Mouse (Mus musculus): Measurements from ENCODE around the gene Ube2h. TPM values are rescaled to one million over a fixed set of nuclear protein-coding genes. Genes with fewer than 3 reads are reported as not detected.

Gene Ube2h
- polyA plus RNA-seq (2015; fragmentation: Illumina TruSeq; extraction: RNeasy Lipid Tissue Mini Kit (QIAGEN cat#74804); ENCODE audit: insufficient read depth, low read depth, low replicate concordance) = 14.7 TPM

DNA sequence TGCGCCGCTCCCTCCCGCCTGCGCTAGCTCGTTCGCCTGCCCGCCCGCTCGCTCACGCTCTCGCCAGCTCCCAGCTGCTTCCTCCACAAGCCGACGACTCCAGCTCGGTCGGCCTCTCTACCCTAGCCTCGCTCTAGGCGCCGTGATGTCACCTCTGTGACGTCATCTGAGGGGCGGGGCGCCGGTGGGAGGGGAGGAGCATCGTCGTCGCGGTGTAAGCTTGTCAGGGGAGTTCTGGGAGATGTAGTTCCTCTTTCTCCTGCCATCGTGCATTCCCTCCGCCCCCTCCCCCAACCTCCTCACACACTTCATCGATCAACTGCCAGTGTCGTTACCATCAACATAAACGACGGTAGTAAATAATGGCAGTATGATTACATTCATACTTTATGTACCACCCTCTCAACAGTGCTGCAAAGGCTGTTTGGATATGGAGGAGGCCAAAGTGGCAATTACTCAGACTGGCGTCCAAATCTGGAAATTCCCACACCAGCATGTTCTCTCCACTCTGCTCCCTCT is at the start of gene Ube2h:
TSS of gene Ube2h (minus strand) at position 141 of the 519 bp plus-strand sequence.

Other genes with a start within 250 kb of the Ube2h start
- gene Zc3hc1, start 86.5 kb upstream of the Ube2h start, polyA plus RNA-seq (2015; fragmentation: Illumina TruSeq; extraction: RNeasy Lipid Tissue Mini Kit (QIAGEN cat#74804); ENCODE audit: insufficient read depth, low read depth, low replicate concordance) = 4.4 TPM
- gene Klhdc10, start 97.3 kb upstream of the Ube2h start, polyA plus RNA-seq (2015; fragmentation: Illumina TruSeq; extraction: RNeasy Lipid Tissue Mini Kit (QIAGEN cat#74804); ENCODE audit: insufficient read depth, low read depth, low replicate concordance) = 9.6 TPM
- 2.9 TPM for gene Tmem209, start 205.2 kb upstream of the Ube2h start, polyA plus RNA-seq (2015; fragmentation: Illumina TruSeq; extraction: RNeasy Lipid Tissue Mini Kit (QIAGEN cat#74804); ENCODE audit: insufficient read depth, low read depth, low replicate concordance)
- gene Ssmem1, start 205.3 kb upstream of the Ube2h start, polyA plus RNA-seq (2015; fragmentation: Illumina TruSeq; extraction: RNeasy Lipid Tissue Mini Kit (QIAGEN cat#74804); ENCODE audit: insufficient read depth, low read depth, low replicate concordance) = not detected
- gene Cpa2, start 237.0 kb upstream of the Ube2h start, polyA plus RNA-seq (2015; fragmentation: Illumina TruSeq; extraction: RNeasy Lipid Tissue Mini Kit (QIAGEN cat#74804); ENCODE audit: insufficient read depth, low read depth, low replicate concordance) = 4,945 TPM